Mouse (Mus musculus): ENCODE measurements around the gene Pigyl.

Gene Pigyl

DNA sequence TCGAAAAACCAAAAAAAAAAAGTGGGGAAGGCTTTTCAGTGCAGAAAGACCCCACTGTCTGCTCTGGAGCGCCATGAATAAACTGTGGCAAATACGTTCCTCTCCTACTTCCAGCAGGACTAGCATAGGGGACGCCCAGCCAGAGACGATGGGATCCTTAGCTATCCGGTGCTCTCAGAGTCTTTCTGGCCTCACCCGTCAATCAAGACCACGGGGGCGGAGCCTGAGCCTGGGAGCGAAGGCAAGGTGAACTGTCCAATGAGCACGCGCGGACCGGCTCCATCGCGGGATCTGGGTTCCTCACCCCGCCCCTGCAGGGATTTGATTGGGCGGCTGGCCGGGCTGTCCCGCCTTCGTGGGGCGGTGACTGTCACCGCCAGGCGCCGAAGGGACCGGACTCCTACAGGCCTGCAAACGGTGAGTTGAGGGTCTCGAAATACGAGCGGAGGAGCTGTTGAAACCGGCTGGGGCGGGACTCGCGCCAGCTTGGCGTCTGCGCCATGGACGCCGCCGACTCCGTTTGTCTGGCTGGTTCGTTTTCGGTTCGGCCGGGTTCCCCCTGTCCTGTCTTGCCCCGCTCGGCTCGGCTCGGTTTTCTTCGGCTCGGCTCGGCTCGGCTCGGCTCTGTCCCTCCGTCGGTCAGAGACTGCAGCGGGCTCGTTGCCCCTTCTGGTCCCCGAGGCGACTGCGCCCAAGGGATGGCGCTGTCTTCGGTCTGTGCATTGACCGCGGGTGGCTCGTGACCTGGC lies at the start of gene Pigyl:
TSS of gene Pigyl (plus strand) at position 350 of the 749 bp plus-strand sequence.
- DNase-seq: peak; percentile 100

DNA sequence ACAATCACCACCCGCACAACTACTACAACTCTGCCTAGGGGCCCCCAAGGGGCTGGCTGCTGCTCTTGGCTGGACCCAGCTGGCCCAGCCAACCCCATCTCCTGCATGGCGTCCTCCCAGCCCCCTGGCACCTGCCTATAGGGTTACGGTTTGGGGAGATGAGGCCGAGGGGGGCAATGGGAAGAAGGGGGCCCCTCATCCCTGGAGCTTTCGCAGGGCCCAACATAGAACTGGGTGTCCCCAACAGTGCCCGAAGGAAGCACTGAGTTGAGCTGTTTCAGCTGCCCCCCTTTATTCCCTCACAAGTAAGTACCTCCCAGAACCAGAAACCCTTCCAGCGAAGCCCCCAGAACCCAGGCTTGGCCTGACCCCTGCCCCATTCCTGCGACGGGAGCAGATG lies 48.5 kb upstream of the Pigyl start:
- no peak for DNase-seq

DNA sequence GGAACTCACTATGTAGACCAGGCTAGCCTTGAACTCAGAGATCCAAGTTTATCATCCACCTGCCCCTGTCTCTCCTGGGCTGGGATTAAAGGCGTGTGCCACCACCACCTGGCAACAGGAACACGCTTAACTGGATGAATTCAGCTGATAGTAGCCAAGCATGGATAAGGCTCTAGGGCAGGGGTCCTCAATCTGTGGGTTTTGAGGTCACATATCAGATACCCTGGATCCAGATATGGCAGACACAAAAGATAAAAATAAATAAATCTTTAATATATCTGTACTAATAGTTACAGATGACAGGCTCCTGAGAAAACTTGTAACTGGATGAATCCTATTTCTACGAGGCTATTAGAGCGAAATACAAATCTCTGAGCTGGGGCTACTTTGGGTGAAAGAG lies 41.0 kb upstream of the Pigyl start:
- no peak for DNase-seq

DNA sequence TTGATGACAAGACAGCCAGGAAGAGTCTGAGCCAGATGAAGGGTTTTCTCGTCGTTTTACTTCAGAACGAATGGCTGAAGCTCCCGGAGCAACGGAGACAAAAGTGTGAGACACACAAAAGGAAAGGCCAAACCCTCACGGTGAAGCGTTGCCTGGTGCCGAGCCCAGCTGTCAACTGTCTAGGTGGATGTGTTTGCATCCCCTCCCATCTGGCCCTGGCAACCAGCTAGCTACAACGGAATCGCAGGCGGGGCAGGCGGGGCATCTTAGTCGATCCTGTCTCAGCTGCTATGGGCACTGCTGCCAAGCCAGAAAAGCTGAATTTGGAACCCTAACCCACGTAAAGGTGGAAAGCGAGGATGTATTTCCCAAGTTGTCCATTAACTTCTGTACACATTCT lies 40.6 kb upstream of the Pigyl start:
- peak; percentile 51 for DNase-seq

DNA sequence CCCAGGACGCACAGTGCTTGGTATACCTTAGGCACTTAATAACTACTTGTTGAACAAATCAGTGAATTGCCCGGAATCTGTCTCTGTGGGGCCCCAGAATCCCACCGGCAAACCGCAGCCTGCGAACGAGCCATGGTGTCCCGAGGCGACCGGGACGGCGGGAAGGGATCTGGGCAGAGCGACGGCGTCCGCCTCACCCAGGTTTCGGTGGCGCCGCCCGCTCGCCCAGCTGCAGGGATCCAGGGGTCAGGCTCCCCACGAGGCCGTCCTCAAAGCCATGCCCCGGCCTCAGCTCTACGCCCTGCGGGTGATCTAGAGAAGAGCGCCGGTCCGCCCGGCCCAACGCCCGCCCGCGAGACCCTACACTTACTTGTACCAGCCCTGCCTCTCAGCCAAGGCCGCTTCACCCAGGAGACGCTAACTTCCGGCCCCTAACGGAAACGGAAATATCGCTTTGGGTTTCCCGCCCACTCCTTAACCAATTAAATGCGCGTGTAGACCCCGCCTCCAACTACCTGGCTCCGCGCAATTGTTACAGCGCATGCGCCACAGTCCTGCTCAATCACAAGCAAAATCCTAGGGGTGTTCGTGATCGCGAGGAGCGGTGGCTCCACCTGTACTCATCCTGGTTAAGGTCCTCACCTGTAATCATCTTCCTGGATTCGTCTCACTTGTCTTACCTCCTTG lies 39.8 kb upstream of the Pigyl start, which contains the start of gene Elof1:
TSS of gene Elof1 (minus strand) at position 433 of the 687 bp plus-strand sequence.
- peak; percentile 95 for DNase-seq

DNA sequence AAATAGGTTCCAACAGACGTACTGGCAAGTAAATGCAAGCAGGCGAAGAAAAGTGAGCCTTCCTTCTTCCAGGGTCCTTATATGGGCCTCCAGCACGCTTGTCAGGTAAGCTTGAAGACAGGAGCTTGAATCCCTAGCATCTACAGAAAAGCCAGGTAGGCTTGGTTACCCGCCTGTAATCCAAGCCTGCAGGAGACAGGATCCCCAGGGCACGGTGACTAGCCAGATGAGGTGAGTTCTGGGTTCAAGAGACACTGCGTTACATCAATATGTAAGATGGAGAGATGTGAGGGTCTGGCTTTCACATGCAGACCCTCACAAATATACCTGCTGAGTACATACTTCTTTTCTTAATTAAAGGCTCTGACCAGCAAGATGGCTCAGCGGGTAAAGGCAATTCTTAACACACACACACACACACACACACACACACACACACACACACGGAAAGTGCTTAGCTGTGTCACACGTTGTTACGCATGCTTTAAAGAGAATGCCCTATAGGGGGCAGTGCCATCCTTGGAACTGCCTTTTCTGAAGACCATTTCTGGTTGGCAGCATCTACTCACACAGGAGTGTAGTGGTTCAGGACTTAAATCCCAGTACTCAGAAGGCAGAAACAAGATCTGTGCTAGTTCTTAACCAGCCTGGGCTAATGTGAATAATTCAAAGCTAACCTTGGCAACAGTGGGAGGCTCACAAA lies 38.7 kb upstream of the Pigyl start:
- peak; percentile 75 for DNase-seq

DNA sequence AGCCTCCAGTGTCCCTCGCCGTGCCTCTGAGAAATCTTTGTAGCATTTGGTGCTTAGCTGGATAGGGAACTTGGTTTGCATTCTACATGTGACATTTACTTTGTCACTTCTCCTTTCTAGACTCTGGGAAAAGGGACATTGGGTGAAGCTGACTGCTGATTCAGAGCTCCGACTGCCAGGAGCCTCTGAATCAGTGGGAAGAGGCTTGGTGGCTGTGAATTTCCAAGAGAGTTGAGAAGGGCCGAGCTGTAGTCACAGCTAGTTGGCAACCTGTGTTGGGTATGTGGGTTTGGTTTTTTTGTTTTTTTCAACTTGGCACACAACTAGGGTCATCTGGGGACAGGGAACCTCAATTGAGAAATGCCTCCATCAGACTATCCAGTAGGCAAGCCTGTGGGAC lies 37.1 kb upstream of the Pigyl start:
- DNase-seq: no peak

DNA sequence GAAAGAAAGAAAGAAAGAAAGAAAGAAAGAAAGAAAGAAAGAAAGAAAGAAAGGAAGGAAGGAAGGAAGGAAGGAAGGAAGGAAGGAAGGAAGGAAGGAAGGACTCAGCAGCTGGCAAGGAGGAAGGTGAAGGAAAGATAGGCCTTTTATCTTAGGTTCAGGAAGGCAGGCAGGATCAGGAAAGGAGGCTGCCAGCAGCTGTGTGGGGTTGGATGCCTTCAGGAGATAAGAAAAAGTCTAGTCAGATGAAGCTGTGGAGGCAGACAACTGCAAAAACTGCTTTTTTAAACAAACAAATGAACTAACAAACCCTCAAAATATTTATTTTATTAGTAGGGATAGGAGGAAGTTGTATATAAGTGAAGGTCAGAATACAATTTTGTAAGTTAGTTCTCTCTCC lies 35.1 kb upstream of the Pigyl start:
- DNase-seq: no peak

DNA sequence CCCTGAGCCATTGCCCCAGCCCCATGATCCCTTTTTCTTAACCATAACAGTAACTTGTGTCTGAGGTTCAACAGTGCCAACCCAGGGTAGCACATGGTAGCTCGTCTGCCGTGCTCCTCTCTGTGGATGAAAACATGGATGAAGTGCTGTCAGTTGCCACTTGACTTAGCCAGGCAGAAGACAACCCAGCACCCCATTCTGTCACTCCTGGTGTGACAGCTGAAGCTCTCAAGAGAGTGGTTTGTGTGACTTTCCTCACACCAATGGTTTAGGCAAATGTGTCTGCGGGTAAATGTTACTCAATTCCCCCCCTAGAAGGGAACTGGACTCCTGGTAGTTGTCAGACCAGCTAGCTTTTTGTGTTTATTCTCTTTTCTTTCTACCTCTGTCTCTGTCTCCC lies 34.6 kb upstream of the Pigyl start:
- DNase-seq: no peak

DNA sequence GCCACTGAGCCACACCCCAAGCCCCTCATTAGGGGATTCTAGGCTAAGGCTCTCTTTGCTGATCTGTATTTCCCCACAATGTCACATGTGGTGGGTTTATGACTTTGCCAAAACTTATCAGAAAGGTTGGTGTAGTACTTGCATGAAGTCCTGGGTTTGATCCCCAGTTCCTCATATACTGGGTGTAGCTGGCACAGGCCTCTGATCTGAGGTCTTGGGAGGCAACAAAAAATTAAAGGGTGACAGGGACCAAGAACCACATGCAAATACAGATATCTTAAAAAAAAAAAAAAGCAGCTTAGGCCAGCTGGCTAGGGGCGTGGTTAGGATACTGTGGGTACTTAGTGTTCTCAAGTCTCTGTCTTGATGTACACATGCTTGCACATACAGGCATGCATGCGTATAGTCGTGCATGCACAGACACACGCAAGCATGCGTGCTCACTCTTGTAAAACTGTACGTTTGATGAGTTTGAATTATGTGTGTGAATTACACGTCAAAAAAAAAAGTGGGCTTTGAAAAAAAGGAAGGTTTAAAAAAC lies 33.5 kb upstream of the Pigyl start:
- DNase-seq: no peak

DNA sequence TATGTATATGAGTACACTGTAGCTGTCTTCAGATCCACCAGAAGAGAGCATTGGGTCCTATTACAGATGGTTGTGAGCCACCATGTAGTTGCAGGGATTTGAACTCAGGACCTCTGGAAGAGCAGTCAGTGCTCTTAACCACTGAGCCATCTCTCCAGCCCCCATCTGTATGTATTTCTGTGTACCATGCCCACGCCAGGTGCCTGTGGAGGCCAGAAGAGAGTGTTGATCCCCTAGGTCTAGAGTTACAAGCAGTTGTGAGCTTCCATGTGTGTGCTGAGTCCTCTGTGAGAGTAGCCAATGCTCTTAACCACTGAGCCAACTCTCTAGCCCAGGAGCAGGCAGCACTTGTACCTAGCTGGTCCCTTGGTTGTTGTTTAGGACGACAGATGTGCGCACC lies 32.5 kb upstream of the Pigyl start:
- DNase-seq: no peak

DNA sequence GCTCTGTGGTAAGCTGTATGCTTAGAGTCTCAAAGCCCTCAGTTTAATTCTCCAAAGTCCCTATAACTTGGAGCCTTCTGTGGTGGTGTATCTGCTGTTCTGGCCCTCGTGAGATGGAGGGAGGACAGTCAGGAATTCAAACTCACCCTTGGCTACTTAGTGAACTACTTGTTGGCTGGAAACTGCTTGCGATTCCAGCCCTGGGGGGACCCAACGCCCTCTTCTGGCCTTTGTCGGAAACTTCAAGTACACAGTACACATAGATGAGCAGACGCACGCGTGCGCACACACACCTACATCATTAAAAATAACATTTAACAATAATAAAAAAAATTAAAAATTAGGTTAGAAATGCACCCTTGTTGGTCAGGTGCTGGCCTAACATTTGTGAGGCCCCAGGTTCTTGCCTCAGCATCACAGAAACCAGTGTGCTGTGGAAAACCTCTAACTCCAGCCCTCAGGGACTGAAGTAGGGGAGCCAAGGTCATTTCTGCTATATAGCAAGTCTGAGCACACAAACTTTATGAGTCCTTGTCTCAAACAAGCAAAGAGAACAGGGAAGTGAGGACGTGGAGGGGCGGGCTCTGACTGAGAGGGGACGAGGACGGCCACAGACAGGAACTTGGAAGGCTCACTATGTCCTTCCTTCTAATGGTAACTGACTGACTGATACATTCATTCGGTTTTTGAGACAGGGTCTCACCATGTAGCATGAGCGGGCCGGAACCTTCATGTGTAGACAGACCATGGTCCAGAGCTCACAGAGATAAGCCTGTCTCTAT lies 31.2 kb upstream of the Pigyl start:
- DNase-seq: no peak

DNA sequence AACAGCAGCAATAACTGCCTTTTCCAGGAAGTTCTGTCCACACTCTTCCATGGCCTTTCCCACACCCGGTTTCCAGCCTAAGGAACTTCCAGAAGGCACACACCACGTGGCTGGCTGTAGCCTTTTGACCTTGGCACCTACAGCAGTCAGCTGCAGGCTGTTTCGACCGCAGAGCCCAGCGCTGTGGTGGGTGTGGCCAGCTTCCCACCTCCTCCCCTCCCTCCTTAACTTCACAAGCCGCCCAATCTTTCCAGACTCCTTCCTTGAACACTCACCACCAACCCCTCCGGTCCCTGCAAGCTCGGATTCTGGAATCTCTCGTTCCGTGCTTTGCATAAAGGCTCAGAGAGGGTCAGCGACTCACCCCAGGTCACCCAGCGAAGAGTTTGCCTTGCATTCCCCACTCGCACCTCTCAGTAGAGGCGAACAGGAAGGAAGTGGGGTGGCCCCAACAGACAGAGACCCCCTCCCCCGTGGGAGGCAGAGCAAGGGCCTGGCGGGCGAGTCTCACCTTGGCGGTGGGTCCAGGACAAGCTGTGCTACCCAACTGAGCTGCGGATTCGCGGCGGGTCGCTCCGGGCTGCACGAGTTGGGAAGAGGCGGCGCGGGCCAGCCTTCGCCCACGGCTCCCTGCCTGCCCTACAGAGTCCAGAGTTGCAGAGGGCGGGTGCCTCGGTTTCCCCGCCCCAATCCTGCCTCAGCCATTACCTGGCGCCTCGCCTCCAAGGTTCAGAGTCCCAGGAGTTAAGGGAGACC lies 25.2 kb upstream of the Pigyl start:
- DNase-seq: peak; percentile 82

DNA sequence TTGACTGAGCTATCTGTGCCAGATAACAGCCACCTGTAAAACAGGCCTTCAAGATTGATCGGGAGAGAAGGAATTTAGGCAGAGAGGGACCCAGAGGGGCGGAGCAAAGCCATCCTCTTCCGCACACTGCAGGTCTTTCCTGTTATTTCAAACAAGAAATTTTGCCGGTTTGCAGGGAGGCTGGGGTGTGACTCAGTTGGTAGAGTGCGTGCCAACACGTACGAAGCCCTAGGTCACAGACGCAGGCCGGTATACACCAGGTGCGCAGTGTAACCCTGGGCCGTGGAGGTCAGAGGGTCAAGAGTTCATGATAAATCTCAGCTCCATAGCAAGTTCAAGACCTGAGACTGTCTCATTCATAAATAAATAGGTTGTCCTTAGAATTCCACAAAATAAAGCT lies 24.4 kb upstream of the Pigyl start:
- DNase-seq: no peak

DNA sequence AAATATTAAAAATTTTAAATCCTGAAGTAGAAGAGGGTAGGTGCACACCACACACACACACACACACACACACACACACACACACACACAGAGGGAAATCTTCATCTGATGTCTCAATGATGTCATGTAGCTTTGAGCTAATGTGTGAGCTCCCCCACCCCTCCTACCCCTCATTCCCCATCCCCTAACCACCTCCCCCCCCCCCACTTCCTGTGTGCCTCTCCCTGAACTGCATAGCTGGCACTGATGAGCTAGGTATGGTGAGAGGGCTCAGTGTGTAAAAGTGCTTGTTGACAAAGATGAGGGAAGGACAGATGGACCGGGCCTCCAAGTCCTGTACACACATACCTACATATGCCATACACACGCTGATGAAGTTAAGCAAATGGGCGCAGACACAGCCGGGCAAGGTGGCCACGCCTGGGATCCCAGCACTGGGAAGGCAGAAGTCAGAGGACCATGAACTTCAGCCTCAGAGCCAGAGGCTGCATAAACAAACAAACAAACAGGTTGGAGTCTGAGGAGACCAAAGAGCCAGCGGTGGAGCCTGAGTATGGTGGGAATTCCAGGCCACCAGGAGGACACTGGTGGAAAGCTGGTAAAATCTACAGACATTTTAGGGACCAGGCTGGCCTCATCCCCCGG lies 22.3 kb upstream of the Pigyl start:
- peak; percentile 40 for DNase-seq

DNA sequence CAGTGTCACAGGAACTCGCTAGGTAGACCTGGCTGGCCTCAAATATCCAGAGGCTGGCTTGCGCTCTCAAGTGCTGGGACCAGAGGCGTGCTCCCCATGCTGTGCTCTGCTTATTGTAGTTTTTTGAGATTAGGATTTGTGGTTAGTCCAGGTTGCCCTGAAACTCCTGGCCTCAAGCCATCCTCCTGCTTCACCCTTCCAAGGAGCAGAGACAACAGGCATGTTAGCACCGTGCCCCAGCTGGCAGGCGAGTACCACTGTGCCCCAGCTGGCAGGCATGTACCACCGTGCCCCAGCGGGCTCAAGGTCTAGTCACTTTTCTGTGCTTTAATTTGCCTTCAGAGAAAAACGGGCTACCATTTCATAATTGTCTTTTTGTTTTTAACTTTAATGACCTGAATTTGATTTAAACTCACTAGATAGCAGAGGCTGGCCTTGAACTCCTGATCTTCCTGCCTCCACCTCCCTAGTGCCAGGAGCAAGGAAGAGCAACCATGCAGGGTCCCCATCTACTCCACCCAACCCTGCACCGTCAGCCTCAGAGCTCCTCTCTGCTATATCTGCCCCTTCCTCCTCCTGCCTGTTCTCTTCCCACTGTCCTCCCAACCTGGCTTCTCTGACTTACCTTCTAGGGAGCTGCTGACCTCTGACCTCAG lies 21.5 kb upstream of the Pigyl start:
- DNase-seq: peak; percentile 59

DNA sequence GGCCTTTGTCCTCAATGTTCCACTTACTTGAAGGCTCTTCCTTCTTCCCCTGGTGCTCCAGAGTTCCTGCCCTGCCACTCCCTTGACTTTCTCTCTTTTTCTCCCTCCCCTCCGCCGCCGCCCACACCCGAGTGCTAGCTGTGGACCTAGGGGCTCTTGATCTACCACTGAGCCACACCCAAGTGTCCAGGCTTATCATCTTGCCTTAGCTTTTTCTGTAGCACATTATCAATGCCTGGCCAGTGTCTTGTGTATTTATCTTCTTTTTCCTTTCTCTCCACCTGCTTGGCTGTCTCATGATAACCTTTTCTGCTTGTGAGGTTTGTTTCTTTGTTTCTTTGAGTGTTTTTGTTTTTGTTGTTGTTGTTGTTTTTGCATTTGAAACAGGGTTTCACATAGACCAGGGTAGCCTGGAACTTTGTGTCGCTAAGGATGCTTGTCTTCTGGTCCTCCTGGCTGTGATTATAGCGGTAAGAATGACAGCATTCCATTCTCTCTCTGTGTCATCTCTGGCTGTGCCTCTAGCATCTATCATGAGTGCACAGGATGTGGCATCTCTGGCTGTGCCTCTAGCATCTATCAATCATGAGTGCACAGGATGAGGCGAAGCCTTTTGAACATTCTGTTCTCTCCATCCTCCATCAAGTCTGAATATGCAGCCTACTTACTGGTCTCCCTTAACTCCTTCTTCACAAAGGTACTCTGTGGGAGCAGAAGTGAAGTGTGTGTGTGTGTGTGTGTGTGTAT lies 20.8 kb upstream of the Pigyl start, which contains the start of gene Acp5:
TSS of gene Acp5 (minus strand) at position 68 of the 747 bp plus-strand sequence.
- DNase-seq: peak; percentile 45

DNA sequence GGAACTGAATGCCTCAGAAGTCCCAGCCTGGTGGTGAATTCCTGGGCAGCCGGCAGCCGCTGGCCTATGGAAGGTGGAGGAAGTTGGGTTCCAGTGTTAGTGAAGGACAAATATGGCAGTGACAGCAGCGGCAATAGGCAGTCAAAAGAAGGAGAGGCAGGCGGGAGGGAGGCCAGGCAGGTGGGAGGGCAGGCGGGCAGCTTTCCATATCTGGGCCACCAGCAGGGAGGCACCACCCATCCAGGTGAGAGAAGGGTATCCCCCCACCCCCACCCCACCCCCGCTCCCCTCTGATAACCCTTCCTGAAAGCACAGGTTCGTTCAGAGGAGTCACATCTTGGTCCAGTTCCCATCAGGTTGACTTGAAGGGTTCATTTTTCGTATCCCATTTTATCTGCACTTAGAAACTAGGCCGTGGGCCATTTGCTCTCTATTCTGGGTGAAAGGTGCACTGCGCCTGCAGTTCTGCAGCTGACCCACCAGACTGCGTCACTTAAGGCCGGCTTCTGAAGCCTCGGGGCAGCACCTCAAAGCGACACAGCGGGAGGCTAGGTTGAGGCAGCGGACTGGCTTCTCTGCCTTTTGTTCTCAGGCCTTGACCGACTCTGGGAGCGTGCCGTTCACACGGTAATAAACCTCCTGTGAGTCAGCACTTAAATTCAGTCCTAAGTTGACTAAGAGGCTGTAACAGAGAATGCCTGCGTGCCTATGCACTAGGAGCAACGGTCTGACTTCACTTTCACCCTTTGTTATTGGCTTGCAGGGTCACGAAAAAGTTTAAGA lies 19.7 kb upstream of the Pigyl start:
- peak; percentile 20 for DNase-seq

DNA sequence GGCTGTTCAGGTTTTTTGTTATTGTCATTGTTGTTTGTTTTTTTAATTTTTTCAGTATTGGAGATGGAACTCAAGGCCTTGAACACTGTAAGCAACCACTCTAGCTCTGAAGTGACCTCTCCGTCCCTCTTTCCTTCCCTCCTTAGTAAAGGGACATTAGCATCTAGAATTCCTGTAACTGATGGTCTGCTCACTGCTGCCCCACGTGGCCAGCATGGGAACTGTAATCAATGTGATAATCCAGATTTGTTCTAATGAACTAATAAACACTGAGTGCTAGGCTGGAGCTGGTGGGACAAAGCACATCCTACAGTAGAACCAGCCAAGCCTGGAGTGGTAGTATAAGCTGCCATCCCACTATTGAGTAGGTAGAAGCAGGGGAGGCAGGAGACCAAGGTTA lies 18.2 kb upstream of the Pigyl start:
- peak; percentile 57 for DNase-seq

Data from thymus, postnatal 4 days (tissue).